Mouse (Mus musculus): Measurements from ENCODE around the gene Prkar2a.

- no peak for TF ChIP-seq CTCF (conservative IDR thresholded peaks at IDR 0.05; ENCODE audit: low read length)
- no peak for TF ChIP-seq NANOG (IDR thresholded peaks at IDR 0.05; ENCODE audit: borderline replicate concordance, low read length)
Measured at GRCm38 (mm10) chr9:108759121-108759520, 70.0 kb downstream of the Prkar2a start.

Data from E14TG2a.4 (cell line).